Mouse (Mus musculus): ENCODE measurements around the gene Depdc1b. TPM values are rescaled to one million over a fixed set of nuclear protein-coding genes. Genes with fewer than 3 reads are reported as not detected.

Depdc1b gene
- polyA plus RNA-seq, 1 experiment = 7.8 TPM

GRCm38 (mm10) chr13:108319028-108319427 is 2.9 kb downstream of the Depdc1b start:
- Histone ChIP-seq H3K36me3 (ENCODE audit: control insufficient read depth, insufficient read depth) (peaks cover 3% of the 10 kb centered on the region), H3K4me3 (ENCODE audit: insufficient read depth, poor library complexity, severe bottlenecking) (no peak overlapping the region), H3K27me3 (ENCODE audit: control insufficient read depth, insufficient read depth, insufficient read length) (no peaks in the 10 kb centered on the region), H3K79me3 (ENCODE audit: low read depth) (peaks cover 27% of the 10 kb centered on the region), H3ac (ENCODE audit: control insufficient read depth, insufficient read length, low read depth) (no peak overlapping the region), H3K79me2 (ENCODE audit: control insufficient read depth, insufficient read depth) (peaks cover 62% of the 10 kb centered on the region)
- TF ChIP-seq MYOG (IDR thresholded peaks at IDR 0.05; ENCODE audit: control insufficient read depth, extremely low read depth, insufficient read length) (no peak), MYOD1 (IDR thresholded peaks at IDR 0.05; ENCODE audit: control insufficient read depth, insufficient read length, low read depth) (no peak), MAX (IDR thresholded peaks at IDR 0.05) (no peak), USF1 (IDR thresholded peaks at IDR 0.05; ENCODE audit: low read depth) (no peak), CEBPB (IDR thresholded peaks at IDR 0.05; ENCODE audit: low read depth) (no peak), CTCF (IDR thresholded peaks at IDR 0.05; ENCODE audit: control insufficient read depth, insufficient read depth, insufficient read length) (no peak), FOSL1 (IDR thresholded peaks at IDR 0.05; ENCODE audit: insufficient read depth, low read length, poor library complexity, severe bottlenecking) (no peak)

GRCm38 (mm10) chr13:108320216-108320615 is 4.1 kb downstream of the Depdc1b start:
- peaks cover 12% of the 10 kb centered on the region for H3K36me3 ChIP-seq (ENCODE audit: control insufficient read depth, insufficient read depth)
- H3K79me3 ChIP-seq (ENCODE audit: low read depth) = peaks cover 27% of the 10 kb centered on the region
- no peak overlapping the region for H3K4me3 ChIP-seq (ENCODE audit: insufficient read depth, poor library complexity, severe bottlenecking)
- H3K27me3 ChIP-seq (ENCODE audit: control insufficient read depth, insufficient read depth, insufficient read length) = no peaks in the 10 kb centered on the region
- no peak overlapping the region for H3ac ChIP-seq (ENCODE audit: control insufficient read depth, insufficient read length, low read depth)
- peaks cover 62% of the 10 kb centered on the region for H3K79me2 ChIP-seq (ENCODE audit: control insufficient read depth, insufficient read depth)
- TF ChIP-seq CTCF (IDR thresholded peaks at IDR 0.05; ENCODE audit: control insufficient read depth, insufficient read depth, insufficient read length) (no peak), MYOD1 (IDR thresholded peaks at IDR 0.05; ENCODE audit: control insufficient read depth, insufficient read length, low read depth) (no peak), FOSL1 (IDR thresholded peaks at IDR 0.05; ENCODE audit: insufficient read depth, low read length, poor library complexity, severe bottlenecking) (no peak), CEBPB (IDR thresholded peaks at IDR 0.05; ENCODE audit: low read depth) (no peak), MAX (IDR thresholded peaks at IDR 0.05) (no peak), MYOG (IDR thresholded peaks at IDR 0.05; ENCODE audit: control insufficient read depth, extremely low read depth, insufficient read length) (no peak), USF1 (IDR thresholded peaks at IDR 0.05; ENCODE audit: low read depth) (no peak)

GRCm38 (mm10) chr13:108322466-108322865 is 6.3 kb downstream of the Depdc1b start:
- no peak overlapping the region for H3ac ChIP-seq (ENCODE audit: control insufficient read depth, insufficient read length, low read depth)
- no peaks in the 10 kb centered on the region for H3K27me3 ChIP-seq (ENCODE audit: control insufficient read depth, insufficient read depth, insufficient read length)
- peaks cover 27% of the 10 kb centered on the region for H3K36me3 ChIP-seq (ENCODE audit: control insufficient read depth, insufficient read depth)
- TF ChIP-seq USF1 (IDR thresholded peaks at IDR 0.05; ENCODE audit: low read depth) (no peak), CEBPB (IDR thresholded peaks at IDR 0.05; ENCODE audit: low read depth) (no peak), FOSL1 (IDR thresholded peaks at IDR 0.05; ENCODE audit: insufficient read depth, low read length, poor library complexity, severe bottlenecking) (no peak), MAX (IDR thresholded peaks at IDR 0.05) (no peak), CTCF (IDR thresholded peaks at IDR 0.05; ENCODE audit: control insufficient read depth, insufficient read depth, insufficient read length) (no peak), MYOD1 (IDR thresholded peaks at IDR 0.05; ENCODE audit: control insufficient read depth, insufficient read length, low read depth) (no peak), MYOG (IDR thresholded peaks at IDR 0.05; ENCODE audit: control insufficient read depth, extremely low read depth, insufficient read length) (no peak)
- peaks cover 26% of the 10 kb centered on the region for H3K79me3 ChIP-seq (ENCODE audit: low read depth)
- peaks cover 51% of the 10 kb centered on the region for H3K79me2 ChIP-seq (ENCODE audit: control insufficient read depth, insufficient read depth)
- no peak overlapping the region for H3K4me3 ChIP-seq (ENCODE audit: insufficient read depth, poor library complexity, severe bottlenecking)

- Histone ChIP-seq H3K79me2 (ENCODE audit: control insufficient read depth, insufficient read depth) (peaks cover 43% of the 10 kb centered on the region), H3K36me3 (ENCODE audit: control insufficient read depth, insufficient read depth) (peaks cover 27% of the 10 kb centered on the region), H3K4me3 (ENCODE audit: insufficient read depth, poor library complexity, severe bottlenecking) (no peak overlapping the region), H3K27me3 (ENCODE audit: control insufficient read depth, insufficient read depth, insufficient read length) (no peaks in the 10 kb centered on the region), H3ac (ENCODE audit: control insufficient read depth, insufficient read length, low read depth) (no peak overlapping the region), H3K79me3 (ENCODE audit: low read depth) (peaks cover 19% of the 10 kb centered on the region)
- TF ChIP-seq MAX (IDR thresholded peaks at IDR 0.05) (no peak), MYOG (IDR thresholded peaks at IDR 0.05; ENCODE audit: control insufficient read depth, extremely low read depth, insufficient read length) (no peak), USF1 (IDR thresholded peaks at IDR 0.05; ENCODE audit: low read depth) (no peak), FOSL1 (IDR thresholded peaks at IDR 0.05; ENCODE audit: insufficient read depth, low read length, poor library complexity, severe bottlenecking) (no peak), CEBPB (IDR thresholded peaks at IDR 0.05; ENCODE audit: low read depth) (no peak), CTCF (IDR thresholded peaks at IDR 0.05; ENCODE audit: control insufficient read depth, insufficient read depth, insufficient read length) (no peak), MYOD1 (IDR thresholded peaks at IDR 0.05; ENCODE audit: control insufficient read depth, insufficient read length, low read depth) (no peak)
These were observed 7.2 kb downstream of the Depdc1b start for GRCm38 (mm10) chr13:108323317-108323716.

GRCm38 (mm10) chr13:108323866-108324829 is 8.0 kb downstream of the Depdc1b start:
- Histone ChIP-seq H3K79me3 (ENCODE audit: low read depth) (peaks cover 14% of the 10 kb centered on the region), H3K36me3 (ENCODE audit: control insufficient read depth, insufficient read depth) (peaks cover 27% of the 10 kb centered on the region), H3K4me3 (ENCODE audit: insufficient read depth, poor library complexity, severe bottlenecking) (no peak overlapping the region), H3K79me2 (ENCODE audit: control insufficient read depth, insufficient read depth) (peaks cover 34% of the 10 kb centered on the region), H3ac (ENCODE audit: control insufficient read depth, insufficient read length, low read depth) (no peak overlapping the region), H3K27me3 (ENCODE audit: control insufficient read depth, insufficient read depth, insufficient read length) (no peaks in the 10 kb centered on the region)
- TF ChIP-seq CEBPB (IDR thresholded peaks at IDR 0.05; ENCODE audit: low read depth) (no peak), FOSL1 (IDR thresholded peaks at IDR 0.05; ENCODE audit: insufficient read depth, low read length, poor library complexity, severe bottlenecking) (no peak), MYOG (IDR thresholded peaks at IDR 0.05; ENCODE audit: control insufficient read depth, extremely low read depth, insufficient read length) (no peak), MYOD1 (IDR thresholded peaks at IDR 0.05; ENCODE audit: control insufficient read depth, insufficient read length, low read depth) (no peak), CTCF (IDR thresholded peaks at IDR 0.05; ENCODE audit: control insufficient read depth, insufficient read depth, insufficient read length) (no peak), MAX (IDR thresholded peaks at IDR 0.05) (no peak), USF1 (IDR thresholded peaks at IDR 0.05; ENCODE audit: low read depth) (no peak)
